Mouse (Mus musculus) stomach, embryonic 15.5 days (tissue): ENCODE data around the gene Coro2a. TPM values are rescaled to one million over a fixed set of nuclear protein-coding genes. Genes with fewer than 3 reads are reported as not detected.
"Not testable (repeated sequence)": the region's sequence is repeated elsewhere in the genome, so short reads cannot be mapped to it uniquely, and the experiment has no call there.

ENCODE experiments used
- ATAC-seq: fragments of 200-750 bp; cut with Nextera tagmentation; 2 replicates; pipeline ENCODE4 v1.8.0; 2017; ENCODE audit warnings: low read depth, moderate number of reproducible peaks, moderate TSS enrichment; ENCODE audit not compliant: insufficient read depth, low FRiP score
- H3K27ac ChIP-seq: fragments of 300-500 bp; sonication (generic); 2 replicates; pipeline ENCODE4 v1.5.1; 2015; ENCODE audit warnings: mild to moderate bottlenecking, inconsistent platforms
- H3K27me3 ChIP-seq: fragments of 300-500 bp; sonication (generic); replicated peaks from 2 replicates; pipeline ENCODE4 v1.6.1; 2015; ENCODE audit warnings: inconsistent platforms
- H3K36me3 ChIP-seq: fragments of 300-500 bp; sonication (generic); 2 replicates; pipeline ENCODE4 v1.6.1; 2015; ENCODE audit warnings: inconsistent platforms
- H3K4me1 ChIP-seq: fragments of 300-500 bp; sonication (generic); 2 replicates; pipeline ENCODE4 v1.6.1; 2015; ENCODE audit warnings: inconsistent platforms
- H3K4me2 ChIP-seq: fragments of 300-500 bp; sonication (generic); 2 replicates; pipeline ENCODE4 v1.6.1; 2015; ENCODE audit warnings: mild to moderate bottlenecking, inconsistent platforms
- H3K4me3 ChIP-seq: fragments of 300-500 bp; sonication (generic); replicated peaks from 2 replicates; pipeline ENCODE4 v1.5.1; 2015; ENCODE audit warnings: inconsistent platforms
- H3K9ac ChIP-seq: fragments of 300-500 bp; sonication (generic); 2 replicates; pipeline ENCODE4 v1.6.1; 2015; ENCODE audit warnings: inconsistent platforms
- H3K9me3 ChIP-seq: fragments of 300-500 bp; sonication (generic); 2 replicates; pipeline ENCODE4 v1.6.1; 2016; ENCODE audit warnings: inconsistent platforms
- WGBS: fragments of 180-500 bp; shearing (Covaris S2); methylation state at CpG from one replicate; pipeline ENCODE4 v1.1.7; 2015; 5-methylcytosine and 5-hydroxymethylcytosine counted together
- polyA plus RNA-seq: library from polyadenylated mRNA; unstranded; fragments of >200 nt; fragmentation: Nextera tagmentation; extraction: Ambion mirVana; gene quantifications from 2 replicates; pipeline ENCODE4 v1.2.1, GENCODE M21; 2015

Gene Coro2a
- polyA plus RNA-seq, 1 experiment from 2014 or later, result 20.4 TPM

GRCm38 (mm10) chr4:46593472-46593871, 8.5 kb downstream of the Coro2a start:
- Histone ChIP-seq H3K4me2 (no peak overlapping the region), H3K36me3 (no peaks in the 10 kb centered on the region), H3K27me3 (no peaks in the 10 kb centered on the region), H3K9ac (no peak overlapping the region), H3K4me1 (peaks cover 6% of the 10 kb centered on the region; the same call in 1 of the 2 replicates), H3K4me3 (no peak overlapping the region), H3K9me3 (no peaks in the 10 kb centered on the region), H3K27ac (no peak overlapping the region)
- 45% methylated on average over 6 of the region's 6 CpGs for WGBS
- no peak for ATAC-seq

GRCm38 (mm10) chr4:46591833-46592520, 10.0 kb downstream of the Coro2a start:
- no peak for ATAC-seq
- Histone ChIP-seq H3K36me3 (no peaks in the 10 kb centered on the region), H3K9me3 (no peaks in the 10 kb centered on the region), H3K9ac (no peak overlapping the region), H3K27ac (no peak overlapping the region), H3K4me2 (no peak overlapping the region), H3K4me1 (peaks cover 6% of the 10 kb centered on the region; the same call in 1 of the 2 replicates), H3K4me3 (no peak overlapping the region), H3K27me3 (no peaks in the 10 kb centered on the region)
- WGBS, result 89% methylated on average over 9 of the region's 9 CpGs

- Histone ChIP-seq H3K36me3 (no peaks in the 10 kb centered on the region), H3K4me3 (no peak overlapping the region), H3K27ac (no peak overlapping the region), H3K4me2 (no peak overlapping the region), H3K9ac (no peak overlapping the region), H3K27me3 (no peaks in the 10 kb centered on the region), H3K4me1 (peaks cover 2% of the 10 kb centered on the region; the same call in 1 of the 2 replicates), H3K9me3 (no peaks in the 10 kb centered on the region)
- 69% methylated on average over 4 of the region's 4 CpGs for WGBS
- ATAC-seq, result no peak
Observed at GRCm38 (mm10) chr4:46590810-46591209, 11.2 kb downstream of the Coro2a start.

GRCm38 (mm10) chr4:46589946-46590684, 11.9 kb downstream of the Coro2a start:
- H3K9me3 ChIP-seq, result no peaks in the 10 kb centered on the region
- no peaks in the 10 kb centered on the region for H3K4me1 ChIP-seq
- H3K4me2 ChIP-seq, result no peak overlapping the region
- no peaks in the 10 kb centered on the region for H3K36me3 ChIP-seq
- no peak overlapping the region for H3K4me3 ChIP-seq
- no peak overlapping the region for H3K9ac ChIP-seq
- no peaks in the 10 kb centered on the region for H3K27me3 ChIP-seq
- no peak overlapping the region for H3K27ac ChIP-seq
- WGBS, result 64% methylated on average over 5 of the region's 5 CpGs
- ATAC-seq, result no peak

- H3K4me1 ChIP-seq, result no peaks in the 10 kb centered on the region
- 80% methylated on average over 8 of the region's 8 CpGs for WGBS
Observed at GRCm38 (mm10) chr4:46589151-46589550, 12.9 kb downstream of the Coro2a start.

GRCm38 (mm10) chr4:46586473-46586872, 15.5 kb downstream of the Coro2a start:
- Histone ChIP-seq H3K4me2 (no peak overlapping the region), H3K9ac (no peak overlapping the region), H3K4me1 (no peaks in the 10 kb centered on the region), H3K36me3 (no peaks in the 10 kb centered on the region), H3K27me3 (no peaks in the 10 kb centered on the region), H3K4me3 (no peak overlapping the region), H3K27ac (no peak overlapping the region), H3K9me3 (no peaks in the 10 kb centered on the region)
- WGBS, result 74% methylated on average over 4 of the region's 4 CpGs
- ATAC-seq, result no peak

More at GRCm38 (mm10) chr4:46589151-46589550, 12.9 kb downstream of the Coro2a start:
- no peak overlapping the region for H3K4me3 ChIP-seq
- no peak overlapping the region for H3K9ac ChIP-seq
- H3K36me3 ChIP-seq, result no peaks in the 10 kb centered on the region
- H3K27ac ChIP-seq, result no peak overlapping the region
- H3K4me2 ChIP-seq, result no peak overlapping the region
- ATAC-seq, result no peak
- no peaks in the 10 kb centered on the region for H3K27me3 ChIP-seq
- H3K9me3 ChIP-seq, result no peaks in the 10 kb centered on the region

GRCm38 (mm10) chr4:46585811-46586190, 16.2 kb downstream of the Coro2a start:
- Histone ChIP-seq H3K9ac (no peak overlapping the region), H3K4me2 (no peak overlapping the region), H3K4me1 (no peaks in the 10 kb centered on the region), H3K4me3 (no peak overlapping the region), H3K9me3 (no peaks in the 10 kb centered on the region), H3K27me3 (no peaks in the 10 kb centered on the region), H3K36me3 (no peaks in the 10 kb centered on the region), H3K27ac (no peak overlapping the region)
- WGBS, result 70% methylated on average over 8 of the region's 8 CpGs
- ATAC-seq, result no peak

GRCm38 (mm10) chr4:46585041-46585810, 16.8 kb downstream of the Coro2a start:
- Histone ChIP-seq H3K27ac (no peak overlapping the region), H3K27me3 (no peaks in the 10 kb centered on the region), H3K4me1 (no peaks in the 10 kb centered on the region), H3K9me3 (no peaks in the 10 kb centered on the region), H3K4me2 (no peak overlapping the region), H3K4me3 (no peak overlapping the region), H3K9ac (no peak overlapping the region), H3K36me3 (no peaks in the 10 kb centered on the region)
- ATAC-seq, result no peak
- 64% methylated on average over 13 of the region's 13 CpGs for WGBS

GRCm38 (mm10) chr4:46584536-46584935, 17.5 kb downstream of the Coro2a start:
- H3K9me3 ChIP-seq, H3K27ac ChIP-seq, H3K4me1 ChIP-seq, H3K4me3 ChIP-seq, H3K36me3 ChIP-seq, ATAC-seq, H3K4me2 ChIP-seq, H3K27me3 ChIP-seq, H3K9ac ChIP-seq: not testable (repeated sequence)
- WGBS, result 28% methylated on average over 3 of the region's 3 CpGs

GRCm38 (mm10) chr4:46584084-46584483, 17.9 kb downstream of the Coro2a start:
- not testable (repeated sequence) for H3K36me3 ChIP-seq, H3K4me1 ChIP-seq, H3K4me2 ChIP-seq, H3K27me3 ChIP-seq, H3K9ac ChIP-seq, H3K27ac ChIP-seq, ATAC-seq, H3K9me3 ChIP-seq, H3K4me3 ChIP-seq
- WGBS, result 66% methylated on average over 2 of the region's 6 CpGs

- not testable (repeated sequence) for H3K9ac ChIP-seq, H3K9me3 ChIP-seq, H3K4me2 ChIP-seq, H3K4me3 ChIP-seq, H3K27ac ChIP-seq, H3K4me1 ChIP-seq, H3K27me3 ChIP-seq, H3K36me3 ChIP-seq, ATAC-seq
- 86% methylated on average over 9 of the region's 9 CpGs for WGBS
Observed at GRCm38 (mm10) chr4:46582024-46582423, 20.0 kb downstream of the Coro2a start.

- H3K4me3 ChIP-seq, H3K4me2 ChIP-seq, H3K36me3 ChIP-seq, H3K4me1 ChIP-seq, H3K27me3 ChIP-seq, H3K9me3 ChIP-seq, H3K27ac ChIP-seq, ATAC-seq, H3K9ac ChIP-seq: not testable (repeated sequence)
- WGBS, result 93% methylated on average over 22 of the region's 22 CpGs
Observed at GRCm38 (mm10) chr4:46581577-46581976, 20.4 kb downstream of the Coro2a start.
